ENCODE assay signal across 9 mouse cellular contexts in the genomic region with DNA sequence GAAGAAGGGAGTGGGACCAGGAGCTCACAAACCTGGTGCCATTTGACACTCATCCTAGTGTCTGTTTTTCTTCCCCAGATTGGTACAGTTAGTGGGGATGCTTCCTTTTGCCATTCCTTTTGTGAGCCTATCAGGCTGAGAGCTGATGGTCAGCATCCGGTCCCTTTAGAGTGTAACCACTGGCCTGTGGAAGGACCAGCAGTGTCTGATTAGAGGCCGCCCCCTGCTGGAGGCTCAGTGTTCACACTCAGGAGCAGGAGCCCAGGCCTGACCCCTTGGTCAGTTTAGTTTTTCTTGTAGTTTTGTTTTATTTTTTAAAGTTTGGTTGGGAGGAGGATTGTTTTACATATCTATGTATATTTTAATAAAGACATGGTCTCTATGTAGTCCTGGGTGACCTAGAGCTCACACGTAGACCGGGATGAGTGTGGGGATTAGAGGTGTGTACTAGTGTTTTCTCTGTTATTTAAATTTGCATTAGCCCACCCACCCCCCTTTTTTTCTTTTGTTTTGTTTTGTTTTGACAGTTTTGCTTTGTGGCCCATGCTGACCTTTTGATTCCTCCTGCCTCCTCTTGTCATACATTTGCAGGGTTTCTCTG. TPM values are rescaled to one million over a fixed set of nuclear protein-coding genes. Genes with fewer than 3 reads are reported as not detected.
DNase-seq lines count a peak whose midpoint lies in the region; ATAC-seq lines count a peak whose summit lies in the region.
"Had no signal": no experiment of that assay in that cellular context is flagged by ENCODE, and none has a peak within 500 bp of the region (broad histone marks: within the 10 kb centered on the region; RNA-seq: fewer than 3 reads in every experiment).

No protein-coding gene starts in this region.

- H3K27ac ChIP-seq in neural tube, embryonic 15.5 days (replicated peaks), result no peak overlapping the region
- no peak overlapping the region for H3K27ac ChIP-seq in embryonic facial prominence, embryonic 11.5 days (replicated peaks; ENCODE audit: low read depth, low read length)
- no peak overlapping the region for H3K27ac ChIP-seq in heart, embryonic 11.5 days (ENCODE audit: low read depth, low read length)
- H3K27ac ChIP-seq in kidney, embryonic 15.5 days, result no peak overlapping the region
- H3K27ac ChIP-seq in liver, embryonic 13.5 days, result peak overlapping the region; percentile 29; the same call in 1 of the 2 replicates
- no peak overlapping the region for H3K27ac ChIP-seq in neural tube, embryonic 11.5 days (ENCODE audit: low read depth, low read length)
- H3K27ac ChIP-seq in stomach, embryonic 14.5 days (ENCODE audit: low read length), result no peak overlapping the region
- H3K27ac ChIP-seq: limb, embryonic 15.5 days had no signal

- H3K9ac ChIP-seq in neural tube, embryonic 15.5 days (replicated peaks), result no peak overlapping the region
- no peak overlapping the region for H3K9ac ChIP-seq in embryonic facial prominence, embryonic 11.5 days (replicated peaks; ENCODE audit: low read length)
- H3K9ac ChIP-seq in heart, embryonic 11.5 days (ENCODE audit: low read depth, low read length), result no peak overlapping the region
- H3K9ac ChIP-seq in kidney, embryonic 15.5 days, result no peak overlapping the region
- no peak overlapping the region for H3K9ac ChIP-seq in liver, embryonic 13.5 days
- H3K9ac ChIP-seq in neural tube, embryonic 11.5 days (ENCODE audit: low read length), result no peak overlapping the region
- no peak overlapping the region for H3K9ac ChIP-seq in stomach, embryonic 14.5 days (replicated peaks; ENCODE audit: low read depth, low read length)
- H3K9ac ChIP-seq: limb, embryonic 15.5 days had no signal

- no peak overlapping the region for H3K4me2 ChIP-seq in neural tube, embryonic 15.5 days
- H3K4me2 ChIP-seq in embryonic facial prominence, embryonic 11.5 days (ENCODE audit: low read depth, low read length), result no peak overlapping the region
- H3K4me2 ChIP-seq in heart, embryonic 11.5 days, result no peak overlapping the region
- H3K4me2 ChIP-seq in kidney, embryonic 15.5 days, result no peak overlapping the region
- H3K4me2 ChIP-seq in liver, embryonic 13.5 days, result no peak overlapping the region
- no peak overlapping the region for H3K4me2 ChIP-seq in neural tube, embryonic 11.5 days (ENCODE audit: low read depth)
- H3K4me2 ChIP-seq in stomach, embryonic 14.5 days (replicated peaks; ENCODE audit: low read depth, low read length), result no peak overlapping the region
- H3K4me2 ChIP-seq: limb, embryonic 15.5 days had no signal

- H3K9me3 ChIP-seq in neural tube, embryonic 15.5 days (replicated peaks), result no peaks in the 10 kb centered on the region
- no peaks in the 10 kb centered on the region for H3K9me3 ChIP-seq in embryonic facial prominence, embryonic 11.5 days (replicated peaks; ENCODE audit: control insufficient read depth, low read length)
- H3K9me3 ChIP-seq in heart, embryonic 11.5 days (replicated peaks; ENCODE audit: control insufficient read depth, low read length), result no peaks in the 10 kb centered on the region
- H3K9me3 ChIP-seq in kidney, embryonic 15.5 days (replicated peaks), result no peaks in the 10 kb centered on the region
- H3K9me3 ChIP-seq in liver, embryonic 13.5 days (replicated peaks), result no peaks in the 10 kb centered on the region
- no peaks in the 10 kb centered on the region for H3K9me3 ChIP-seq in neural tube, embryonic 11.5 days (ENCODE audit: control insufficient read depth, low read length)
- H3K9me3 ChIP-seq in stomach, embryonic 14.5 days (ENCODE audit: control insufficient read depth, low read depth, low read length), result no peaks in the 10 kb centered on the region
- H3K9me3 ChIP-seq: limb, embryonic 15.5 days had no signal

- peaks cover 92% of the 10 kb centered on the region for H3K36me3 ChIP-seq in neural tube, embryonic 15.5 days
- H3K36me3 ChIP-seq in embryonic facial prominence, embryonic 11.5 days (replicated peaks; ENCODE audit: control insufficient read depth, insufficient read depth, low read depth, low read length), result peaks cover 29% of the 10 kb centered on the region
- H3K36me3 ChIP-seq in heart, embryonic 11.5 days (ENCODE audit: control insufficient read depth, insufficient read depth, low read length), result peaks cover 54% of the 10 kb centered on the region
- H3K36me3 ChIP-seq in kidney, embryonic 15.5 days, result peaks cover 99% of the 10 kb centered on the region
- H3K36me3 ChIP-seq in liver, embryonic 13.5 days, result peaks cover 100% of the 10 kb centered on the region
- H3K36me3 ChIP-seq in neural tube, embryonic 11.5 days (ENCODE audit: control insufficient read depth, insufficient read depth, low read length), result peaks cover 52% of the 10 kb centered on the region
- peaks cover 93% of the 10 kb centered on the region for H3K36me3 ChIP-seq in stomach, embryonic 14.5 days (ENCODE audit: control insufficient read depth, insufficient read depth, low read length)

- 66% methylated on average over 4 of the region's 4 CpGs for WGBS in neural tube, embryonic 15.5 days
- 59% methylated on average over 4 of the region's 4 CpGs for WGBS in embryonic facial prominence, embryonic 11.5 days
- 58% methylated on average over 4 of the region's 4 CpGs for WGBS in heart, embryonic 11.5 days (ENCODE audit: insufficient replicate concordance)
- WGBS in kidney, embryonic 15.5 days, result 57% methylated on average over 4 of the region's 4 CpGs
- WGBS in liver, embryonic 13.5 days (ENCODE audit: insufficient replicate concordance), result 64% methylated on average over 4 of the region's 4 CpGs
- 68% methylated on average over 4 of the region's 4 CpGs for WGBS in neural tube, embryonic 11.5 days
- WGBS in stomach, embryonic 14.5 days, result 56% methylated on average over 4 of the region's 4 CpGs

- H3K27me3 ChIP-seq in neural tube, embryonic 15.5 days (replicated peaks), result no peaks in the 10 kb centered on the region
- H3K27me3 ChIP-seq in embryonic facial prominence, embryonic 11.5 days (ENCODE audit: control insufficient read depth, insufficient read depth, low read length), result no peaks in the 10 kb centered on the region
- no peaks in the 10 kb centered on the region for H3K27me3 ChIP-seq in heart, embryonic 11.5 days (ENCODE audit: control insufficient read depth, insufficient read depth, low read length)
- no peaks in the 10 kb centered on the region for H3K27me3 ChIP-seq in kidney, embryonic 15.5 days
- no peaks in the 10 kb centered on the region for H3K27me3 ChIP-seq in liver, embryonic 13.5 days
- H3K27me3 ChIP-seq in neural tube, embryonic 11.5 days (ENCODE audit: control insufficient read depth, insufficient read depth, low read length), result no peaks in the 10 kb centered on the region
- H3K27me3 ChIP-seq in stomach, embryonic 14.5 days (ENCODE audit: control insufficient read depth, insufficient read depth, low read length), result no peaks in the 10 kb centered on the region
- H3K27me3 ChIP-seq: limb, embryonic 15.5 days had no signal

- ATAC-seq in neural tube, embryonic 15.5 days (ENCODE audit: low FRiP score), result no peak; the same call in 1 of the 2 replicates
- peak; percentile 79; the same call in 1 of the 2 replicates for ATAC-seq in embryonic facial prominence, embryonic 11.5 days (replicated peaks; ENCODE audit: insufficient number of reproducible peaks, low FRiP score, low TSS enrichment, low read depth)
- ATAC-seq in heart, embryonic 11.5 days (replicated peaks; ENCODE audit: insufficient number of reproducible peaks, low FRiP score, low TSS enrichment), result peak; percentile 80; the same call in 1 of the 2 replicates
- peak; percentile 90 for ATAC-seq in kidney, embryonic 15.5 days (replicated peaks; ENCODE audit: low FRiP score)
- ATAC-seq in liver, embryonic 13.5 days (ENCODE audit: low read depth), result peak; percentile 77
- peak; percentile 68 for ATAC-seq in neural tube, embryonic 11.5 days (ENCODE audit: insufficient read depth, low FRiP score, low TSS enrichment)
- peak; percentile 81; the same call in 1 of the 2 replicates for ATAC-seq in stomach, embryonic 14.5 days (ENCODE audit: insufficient number of reproducible peaks, insufficient read depth, low FRiP score, low read depth)

- H3K4me1 ChIP-seq in neural tube, embryonic 15.5 days, result no peaks in the 10 kb centered on the region
- H3K4me1 ChIP-seq in embryonic facial prominence, embryonic 11.5 days (ENCODE audit: control insufficient read depth, insufficient read depth, low read length), result no peaks in the 10 kb centered on the region
- H3K4me1 ChIP-seq in heart, embryonic 11.5 days (ENCODE audit: control insufficient read depth, insufficient read depth, low read length), result no peaks in the 10 kb centered on the region
- no peaks in the 10 kb centered on the region for H3K4me1 ChIP-seq in kidney, embryonic 15.5 days
- H3K4me1 ChIP-seq in liver, embryonic 13.5 days (replicated peaks), result peaks cover 9% of the 10 kb centered on the region; the same call in 1 of the 2 replicates
- H3K4me1 ChIP-seq in neural tube, embryonic 11.5 days (ENCODE audit: control insufficient read depth, insufficient read depth, low read length), result no peaks in the 10 kb centered on the region
- no peaks in the 10 kb centered on the region for H3K4me1 ChIP-seq in stomach, embryonic 14.5 days (ENCODE audit: control insufficient read depth, insufficient read depth, low read length)
- H3K4me1 ChIP-seq: limb, embryonic 15.5 days had no signal

- DNase-seq in neural tube, embryonic 10.5 days (ENCODE audit: extremely low spot score, low spot score), result peak; percentile 68
- peak; percentile 76 for DNase-seq in embryonic facial prominence, embryonic 11.5 days (ENCODE audit: low spot score)
- DNase-seq in liver, embryonic 13.5 days, result peak; percentile 65
- DNase-seq in neural tube, embryonic 11.5 days (ENCODE audit: low spot score), result peak; percentile 65

- H3K4me3 ChIP-seq in neural tube, embryonic 15.5 days (replicated peaks), result no peak overlapping the region
- no peak overlapping the region for H3K4me3 ChIP-seq in embryonic facial prominence, embryonic 11.5 days (ENCODE audit: low read depth, low read length)
- no peak overlapping the region for H3K4me3 ChIP-seq in heart, embryonic 11.5 days (ENCODE audit: low read depth, low read length)
- no peak overlapping the region for H3K4me3 ChIP-seq in kidney, embryonic 15.5 days (replicated peaks)
- no peak overlapping the region for H3K4me3 ChIP-seq in liver, embryonic 13.5 days (replicated peaks)
- no peak overlapping the region for H3K4me3 ChIP-seq in neural tube, embryonic 11.5 days (ENCODE audit: low read depth, low read length)
- no peak overlapping the region for H3K4me3 ChIP-seq in stomach, embryonic 14.5 days (ENCODE audit: low read depth, low read length)
- H3K4me3 ChIP-seq: limb, embryonic 15.5 days had no signal

RNA-seq across cellular contexts. Expression of gene Zc3h4, which starts 25.5 kb away (rescaled TPM):
- polyA plus RNA-seq in neural tube, embryonic 15.5 days (2015; fragmentation: Nextera tagmentation; extraction: Ambion mirVana), result 14.5 and 17.3 TPM in 2 replicates
- 13.7 and 14.6 TPM in 2 replicates for polyA plus RNA-seq in embryonic facial prominence, embryonic 11.5 days (2014; fragmentation: Nextera tagmentation; extraction: Ambion mirVana)
- polyA plus RNA-seq in heart, embryonic 11.5 days (2014; fragmentation: Nextera tagmentation; extraction: Ambion mirVana), result 9.4 and 12.8 TPM in 2 replicates
- polyA plus RNA-seq in kidney, embryonic 15.5 days (2015; fragmentation: Nextera tagmentation; extraction: Ambion mirVana), result 15.5 and 17.1 TPM in 2 replicates
- polyA plus RNA-seq in liver, embryonic 13.5 days (2015; fragmentation: Nextera tagmentation; extraction: Ambion mirVana), result 8.2 and 8.3 TPM in 2 replicates
- polyA plus RNA-seq in neural tube, embryonic 11.5 days (2014; fragmentation: Nextera tagmentation; extraction: Ambion mirVana), result 16.5 and 17.3 TPM in 2 replicates
- polyA plus RNA-seq in stomach, embryonic 14.5 days (2014; fragmentation: Nextera tagmentation; extraction: Ambion mirVana), result 16.3 and 20.6 TPM in 2 replicates

RNA-seq across cellular contexts. Expression of gene Tmem160, which starts 26.4 kb away (rescaled TPM):
- polyA plus RNA-seq in neural tube, embryonic 15.5 days (2015; fragmentation: Nextera tagmentation; extraction: Ambion mirVana), result 66.4 and 72.3 TPM in 2 replicates
- 50.7 and 60.0 TPM in 2 replicates for polyA plus RNA-seq in embryonic facial prominence, embryonic 11.5 days (2014; fragmentation: Nextera tagmentation; extraction: Ambion mirVana)
- 69.4 and 78.6 TPM in 2 replicates for polyA plus RNA-seq in heart, embryonic 11.5 days (2014; fragmentation: Nextera tagmentation; extraction: Ambion mirVana)
- polyA plus RNA-seq in kidney, embryonic 15.5 days (2015; fragmentation: Nextera tagmentation; extraction: Ambion mirVana), result 51.0 and 55.9 TPM in 2 replicates
- 30.0 and 35.4 TPM in 2 replicates for polyA plus RNA-seq in liver, embryonic 13.5 days (2015; fragmentation: Nextera tagmentation; extraction: Ambion mirVana)
- polyA plus RNA-seq in neural tube, embryonic 11.5 days (2014; fragmentation: Nextera tagmentation; extraction: Ambion mirVana), result 57.2 and 59.6 TPM in 2 replicates
- polyA plus RNA-seq in stomach, embryonic 14.5 days (2014; fragmentation: Nextera tagmentation; extraction: Ambion mirVana), result 53.9 and 55.7 TPM in 2 replicates

RNA-seq across cellular contexts. Expression of gene Sae1, which starts 38.6 kb away (rescaled TPM):
- polyA plus RNA-seq in neural tube, embryonic 15.5 days (2015; fragmentation: Nextera tagmentation; extraction: Ambion mirVana), result 239 and 275 TPM in 2 replicates
- polyA plus RNA-seq in embryonic facial prominence, embryonic 11.5 days (2014; fragmentation: Nextera tagmentation; extraction: Ambion mirVana), result 433 and 434 TPM in 2 replicates
- polyA plus RNA-seq in heart, embryonic 11.5 days (2014; fragmentation: Nextera tagmentation; extraction: Ambion mirVana), result 222 and 243 TPM in 2 replicates
- 327 and 334 TPM in 2 replicates for polyA plus RNA-seq in kidney, embryonic 15.5 days (2015; fragmentation: Nextera tagmentation; extraction: Ambion mirVana)
- 144 and 161 TPM in 2 replicates for polyA plus RNA-seq in liver, embryonic 13.5 days (2015; fragmentation: Nextera tagmentation; extraction: Ambion mirVana)
- polyA plus RNA-seq in neural tube, embryonic 11.5 days (2014; fragmentation: Nextera tagmentation; extraction: Ambion mirVana), result 384 and 394 TPM in 2 replicates
- 266 and 292 TPM in 2 replicates for polyA plus RNA-seq in stomach, embryonic 14.5 days (2014; fragmentation: Nextera tagmentation; extraction: Ambion mirVana)

RNA-seq across cellular contexts. Expression of gene Npas1, which starts 51.3 kb away (rescaled TPM):
- 3.6 and 3.8 TPM in 2 replicates for polyA plus RNA-seq in neural tube, embryonic 15.5 days (2015; fragmentation: Nextera tagmentation; extraction: Ambion mirVana)
- polyA plus RNA-seq in embryonic facial prominence, embryonic 11.5 days (2014; fragmentation: Nextera tagmentation; extraction: Ambion mirVana), result 0.21 and 0.25 TPM in 2 replicates
- 0.23 TPM in 1 of 2 replicates, not detected in the other for polyA plus RNA-seq in heart, embryonic 11.5 days (2014; fragmentation: Nextera tagmentation; extraction: Ambion mirVana)
- polyA plus RNA-seq in kidney, embryonic 15.5 days (2015; fragmentation: Nextera tagmentation; extraction: Ambion mirVana), result 0.38 and 0.51 TPM in 2 replicates
- polyA plus RNA-seq in liver, embryonic 13.5 days (2015; fragmentation: Nextera tagmentation; extraction: Ambion mirVana), result 0.13 and 0.16 TPM in 2 replicates
- 0.45 and 0.68 TPM in 2 replicates for polyA plus RNA-seq in neural tube, embryonic 11.5 days (2014; fragmentation: Nextera tagmentation; extraction: Ambion mirVana)
- 0.17 TPM in 1 of 2 replicates, not detected in the other for polyA plus RNA-seq in stomach, embryonic 14.5 days (2014; fragmentation: Nextera tagmentation; extraction: Ambion mirVana)
